Mouse (Mus musculus): Measurements from ENCODE around the gene Mvb12a. TPM values are rescaled to one million over a fixed set of nuclear protein-coding genes. Genes with fewer than 3 reads are reported as not detected.
"Not testable (repeated sequence)": the region's sequence is repeated elsewhere in the genome, so short reads cannot be mapped to it uniquely, and the experiment has no call there.

Gene Mvb12a
- 10 to 100 TPM; 32.9 to 38.5 TPM for total RNA-seq (2021)
- long read RNA-seq, experiment 1, transcript Mvb12a-201 (9 exons, 1,062 nt), result major isoform, 14 of 26 reads
- long read RNA-seq, experiment 1, partial matches to known transcripts, result 3 of 26 reads
- long read RNA-seq, experiment 1, other reads (novel, unspliced or antisense), result 8 of 26 reads
- long read RNA-seq, experiment 2, transcript Mvb12a-201 (9 exons, 1,062 nt), result major isoform, 8 of 16 reads
- long read RNA-seq, experiment 2, partial matches to known transcripts, result 1 of 16 reads
- long read RNA-seq, experiment 2, other reads (novel, unspliced or antisense), result 7 of 16 reads

- intact Hi-C loops (cut with DNase I), result no loop called here
- peak; percentile 97 to 99 for DNase-seq (ENCODE audit: low spot score in 2 of 2)
Observed at GRCm38 (mm10) chr8:71542632-71543343, at the start of gene Mvb12a. Mvb12a (plus strand) TSS chr8:71542922.

GRCm38 (mm10) chr8:71495039-71495438 lies 47.7 kb upstream of the Mvb12a start:
- DNase-seq (ENCODE audit: low spot score in 2 of 2), result peak; percentile 77 to 83
- intact Hi-C loops (cut with DNase I), result no loop called here

- no peak for DNase-seq (ENCODE audit: low spot score in 2 of 2)
- intact Hi-C loops (cut with DNase I), result no loop called here
Observed at GRCm38 (mm10) chr8:71495811-71496210, 46.9 kb upstream of the Mvb12a start.

GRCm38 (mm10) chr8:71496481-71496880 lies 46.2 kb upstream of the Mvb12a start:
- intact Hi-C loops (cut with DNase I), result no loop called here
- no peak for DNase-seq (ENCODE audit: low spot score in 2 of 2)

GRCm38 (mm10) chr8:71497077-71497645 lies 45.6 kb upstream of the Mvb12a start:
- intact Hi-C loops (cut with DNase I), result no loop called here

GRCm38 (mm10) chr8:71497881-71498501 lies 44.7 kb upstream of the Mvb12a start:
- intact Hi-C loops (cut with DNase I), result no loop called here
- DNase-seq (ENCODE audit: low spot score in 2 of 2), result no peak

More at GRCm38 (mm10) chr8:71497077-71497645, 45.6 kb upstream of the Mvb12a start:
- DNase-seq (ENCODE audit: low spot score in 2 of 2), result no peak

GRCm38 (mm10) chr8:71498816-71499690 lies 43.7 kb upstream of the Mvb12a start:
- intact Hi-C loops (cut with DNase I), result no loop called here
- no peak for DNase-seq (ENCODE audit: low spot score in 2 of 2)

GRCm38 (mm10) chr8:71504349-71504748 lies 38.4 kb upstream of the Mvb12a start:
- no peak for DNase-seq (ENCODE audit: low spot score in 2 of 2)
- intact Hi-C loops (cut with DNase I), result no loop called here

- intact Hi-C loops (cut with DNase I), result no loop called here
- no peak for DNase-seq (ENCODE audit: low spot score in 2 of 2)
Observed at GRCm38 (mm10) chr8:71505326-71505725, 37.4 kb upstream of the Mvb12a start.

- intact Hi-C loops (cut with DNase I), result no loop called here
- no peak for DNase-seq (ENCODE audit: low spot score in 2 of 2)
Observed at GRCm38 (mm10) chr8:71505979-71506378, 36.7 kb upstream of the Mvb12a start.

- peak; percentile 85 to 87 for DNase-seq (ENCODE audit: low spot score in 2 of 2)
- intact Hi-C loops (cut with DNase I), result no loop called here
Observed at GRCm38 (mm10) chr8:71507589-71508104, 35.1 kb upstream of the Mvb12a start.

- DNase-seq (ENCODE audit: low spot score in 2 of 2), result no peak
- intact Hi-C loops (cut with DNase I), result no loop called here
Observed at GRCm38 (mm10) chr8:71509316-71509715, 33.4 kb upstream of the Mvb12a start.

- no peak for DNase-seq (ENCODE audit: low spot score in 2 of 2)
Observed at GRCm38 (mm10) chr8:71511644-71512043, 31.1 kb upstream of the Mvb12a start, which contains the start of gene Plvap. Plvap (minus strand) TSS chr8:71511752.

GRCm38 (mm10) chr8:71513018-71513754 lies 29.5 kb upstream of the Mvb12a start:
- intact Hi-C loops (cut with DNase I), result no loop called here
- DNase-seq (ENCODE audit: low spot score in 2 of 2), result no peak

More at GRCm38 (mm10) chr8:71511644-71512043, 31.1 kb upstream of the Mvb12a start, which contains the start of gene Plvap:
- intact Hi-C loops (cut with DNase I), result no loop called here

GRCm38 (mm10) chr8:71515043-71515442 lies 27.7 kb upstream of the Mvb12a start:
- DNase-seq (ENCODE audit: low spot score in 2 of 2), result no peak
- intact Hi-C loops (cut with DNase I), result no loop called here

- intact Hi-C loops (cut with DNase I), result no loop called here
- DNase-seq (ENCODE audit: low spot score in 2 of 2), result no peak
Observed at GRCm38 (mm10) chr8:71516786-71517185, 25.9 kb upstream of the Mvb12a start.

GRCm38 (mm10) chr8:71519037-71519825 lies 23.5 kb upstream of the Mvb12a start:
- intact Hi-C loops (cut with DNase I), result not testable (repeated sequence)
- DNase-seq (ENCODE audit: low spot score in 2 of 2), result peak; percentile 41 to 56
